Mouse (Mus musculus): ENCODE data around the gene Atp8b5. TPM values are rescaled to one million over a fixed set of nuclear protein-coding genes. Genes with fewer than 3 reads are reported as not detected.

Gene Atp8b5
- 0.06 TPM in 1 of 2 replicates, not detected in the other for polyA plus RNA-seq (2012)

DNA sequence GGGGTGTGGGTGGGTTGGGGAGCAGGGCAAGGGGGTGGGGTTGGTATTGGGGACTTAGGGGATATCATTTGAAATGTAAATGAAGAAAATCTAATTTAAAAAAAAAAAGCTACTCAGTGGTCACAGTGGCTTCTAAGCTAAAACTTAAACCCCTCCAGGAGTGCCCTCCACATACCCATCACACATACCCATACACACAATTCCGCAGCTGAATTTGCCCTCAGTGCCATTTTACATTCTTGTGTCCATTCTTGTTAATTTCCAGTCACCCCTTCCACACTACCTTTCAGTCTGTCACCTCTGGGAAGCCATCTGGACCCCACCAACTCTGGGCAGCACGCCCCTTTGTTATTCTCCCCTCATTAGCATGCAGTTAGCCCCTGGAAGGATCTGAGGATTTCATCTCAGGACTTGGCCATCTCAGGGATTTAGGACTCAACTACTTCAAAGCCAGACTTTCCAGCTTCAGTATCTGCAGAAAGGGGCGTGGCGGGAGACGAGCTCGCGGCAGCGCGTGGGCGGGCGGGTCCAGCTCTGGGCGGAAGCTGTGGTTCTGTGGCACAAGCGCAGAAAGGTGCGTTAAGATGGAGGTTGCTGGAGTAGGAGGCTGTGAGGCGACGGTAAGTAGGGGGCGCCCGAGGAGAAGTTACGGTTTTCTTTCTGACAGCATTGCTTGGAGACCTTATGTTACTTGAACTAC, at the start of gene Atp8b5:
Gene Atp8b5, plus strand, starts transcription at position 537 of the 700 bp plus-strand sequence.
- TF ChIP-seq GATA1 (IDR thresholded peaks at IDR 0.05; ENCODE audit: low read length): no peak

DNA sequence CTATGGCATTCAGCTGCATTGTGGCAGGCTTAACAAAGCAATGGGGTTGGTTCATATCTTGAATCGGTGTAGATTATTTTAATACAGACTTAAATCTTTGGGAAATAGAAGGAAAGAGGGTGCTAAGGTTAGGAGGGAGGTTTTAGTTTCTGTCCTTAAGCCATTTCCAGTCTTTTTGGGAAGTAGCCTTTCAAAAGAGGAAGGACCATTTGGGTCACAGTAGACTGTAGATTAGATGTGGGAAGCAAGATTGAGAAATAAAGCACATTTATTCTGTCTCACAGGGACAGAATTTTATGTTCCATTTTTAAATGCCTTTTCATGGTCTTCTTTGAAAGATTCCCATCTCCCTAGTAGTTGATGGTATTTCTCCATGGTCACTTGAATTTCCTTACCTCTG, 49.0 kb upstream of the Atp8b5 start:
- no peak for TF ChIP-seq GATA1 (IDR thresholded peaks at IDR 0.05; ENCODE audit: low read length)

DNA sequence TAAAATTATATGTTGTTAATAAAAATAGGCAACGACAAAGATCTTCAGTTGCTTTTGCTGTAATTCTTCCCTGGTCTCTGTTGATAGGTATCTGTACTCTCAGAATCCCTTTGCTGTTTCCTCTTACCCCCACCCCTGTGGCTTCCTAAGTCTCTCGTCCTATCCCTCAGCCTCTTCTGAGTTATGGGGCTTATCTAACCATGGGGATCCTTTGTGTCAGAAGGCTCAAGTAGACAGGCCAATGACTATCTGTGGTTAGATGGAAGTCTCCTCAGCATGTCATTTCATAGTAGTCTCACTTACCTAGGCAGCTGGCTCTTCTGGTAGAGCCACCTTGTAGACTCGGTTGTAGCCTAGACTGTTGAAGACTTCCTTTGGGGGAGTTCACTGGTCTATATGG, 35.1 kb upstream of the Atp8b5 start:
- no peak for TF ChIP-seq GATA1 (IDR thresholded peaks at IDR 0.05; ENCODE audit: low read length)

DNA sequence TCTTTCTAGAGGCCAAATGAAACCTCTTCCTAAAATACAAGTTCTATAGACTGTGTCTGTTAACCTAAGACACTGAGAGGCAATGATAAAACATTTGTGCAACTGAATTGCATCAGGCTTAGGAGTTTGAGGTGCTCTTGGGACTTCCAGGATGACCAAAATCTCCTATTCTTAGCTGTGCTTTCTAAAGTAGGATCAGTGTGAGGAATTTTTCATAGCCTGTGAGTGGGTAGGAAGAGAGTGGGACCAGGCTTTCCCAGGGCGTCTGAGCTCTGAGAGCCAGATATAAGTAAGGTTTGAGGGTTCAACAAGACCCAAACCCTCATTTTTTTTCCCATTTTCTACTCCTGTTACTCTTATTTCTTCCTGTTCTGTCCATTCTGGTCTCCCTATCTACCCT, 34.0 kb upstream of the Atp8b5 start:
- TF ChIP-seq GATA1 (IDR thresholded peaks at IDR 0.05; ENCODE audit: low read length): no peak

DNA sequence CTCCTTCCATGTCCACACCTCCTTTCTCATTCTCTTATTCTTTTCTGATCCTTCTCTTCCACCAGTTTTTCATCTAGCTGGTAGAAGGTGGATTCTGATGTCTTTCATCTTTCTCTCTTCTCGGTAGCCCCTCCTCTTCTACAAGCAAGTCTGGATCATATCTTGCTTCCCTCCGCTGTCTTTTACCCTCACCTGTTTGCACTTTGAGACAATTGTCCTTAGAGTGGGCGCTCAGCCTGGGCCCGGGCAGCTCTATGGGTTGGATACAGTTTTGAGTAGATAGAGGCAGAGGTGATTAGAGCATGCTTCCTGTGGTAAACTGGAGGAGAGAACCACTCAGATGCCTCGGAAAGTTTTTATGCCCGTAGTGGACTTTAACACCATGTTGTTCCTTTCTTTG, 33.5 kb upstream of the Atp8b5 start:
- no peak for TF ChIP-seq GATA1 (IDR thresholded peaks at IDR 0.05; ENCODE audit: low read length)

DNA sequence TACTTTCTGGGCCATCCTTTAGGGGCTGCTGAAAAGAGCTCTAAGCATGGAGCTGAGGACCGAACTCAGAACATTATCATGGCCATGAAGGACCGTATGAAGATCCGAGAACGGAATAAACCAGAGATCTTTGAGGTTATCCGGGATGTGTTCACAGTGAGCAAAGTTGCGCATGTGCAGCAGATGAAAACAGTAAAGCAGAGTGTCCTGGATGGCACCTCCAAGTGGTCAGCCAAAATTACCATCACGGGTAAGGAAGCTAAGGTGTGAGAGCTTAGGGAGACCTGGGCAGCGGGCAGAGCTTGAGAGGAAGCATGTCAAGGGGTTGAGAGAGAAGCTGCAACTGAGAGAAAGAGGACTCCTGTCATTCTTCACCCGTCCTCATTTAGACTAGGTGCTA, 30.1 kb upstream of the Atp8b5 start:
- no peak for TF ChIP-seq GATA1 (IDR thresholded peaks at IDR 0.05; ENCODE audit: low read length)

DNA sequence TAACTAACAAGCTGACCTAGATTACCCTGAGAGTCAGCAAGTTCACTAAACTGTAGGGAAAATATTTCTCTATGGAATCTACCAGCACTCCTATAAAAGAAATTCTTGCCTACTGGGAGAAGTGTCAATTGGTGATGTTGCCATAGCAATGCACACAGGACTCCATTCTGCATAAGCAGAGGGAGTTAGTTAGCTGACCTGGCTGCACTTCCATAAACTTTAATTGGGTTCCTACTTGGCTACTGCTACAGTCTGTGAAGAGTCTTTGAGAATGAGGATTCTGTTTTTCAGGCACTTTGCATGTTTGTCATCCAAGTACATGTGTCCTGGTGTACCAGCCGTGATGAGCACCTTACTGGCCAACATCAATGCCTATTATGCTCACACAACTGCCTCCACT, 26.2 kb upstream of the Atp8b5 start:
- no peak for TF ChIP-seq GATA1 (IDR thresholded peaks at IDR 0.05; ENCODE audit: low read length)

DNA sequence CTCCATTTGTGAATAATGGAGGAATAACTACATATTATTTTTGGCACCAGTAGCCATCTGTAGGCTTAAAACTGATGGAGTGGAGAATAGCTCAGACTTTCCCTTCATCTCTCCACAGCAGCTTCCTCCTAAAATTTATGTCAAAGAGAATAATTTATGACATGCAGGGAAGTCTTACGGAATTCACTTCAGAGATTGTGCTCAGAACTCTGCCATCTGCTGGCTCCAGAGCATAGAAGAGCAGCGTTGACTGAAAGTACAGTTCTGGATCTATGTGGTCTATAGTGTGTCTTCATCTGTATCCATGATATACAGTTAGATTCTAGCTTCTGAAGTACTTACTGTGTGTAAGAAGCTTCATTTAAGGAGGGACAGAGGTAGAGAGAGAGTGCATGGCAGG, 22.9 kb upstream of the Atp8b5 start:
- no peak for TF ChIP-seq GATA1 (IDR thresholded peaks at IDR 0.05; ENCODE audit: low read length)

DNA sequence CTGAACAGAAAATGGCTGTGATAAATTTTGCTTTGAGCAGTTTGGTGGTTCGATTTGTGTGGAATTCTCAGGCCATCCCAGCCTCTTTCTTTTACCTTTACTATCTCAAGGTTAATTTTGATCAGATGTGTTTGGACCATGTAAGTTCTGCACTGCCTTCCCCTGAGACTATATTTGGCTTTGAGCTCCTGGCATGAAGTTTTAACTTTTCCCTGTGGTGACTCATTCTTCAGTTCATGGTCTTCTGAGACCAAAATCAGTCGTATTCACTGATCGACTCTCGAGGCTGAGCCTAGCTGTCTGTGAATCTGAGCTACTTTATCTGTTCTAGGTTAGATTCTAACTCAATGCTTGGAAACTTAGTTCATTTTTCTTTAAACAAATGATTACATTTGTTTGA, 21.2 kb upstream of the Atp8b5 start:
- TF ChIP-seq GATA1 (IDR thresholded peaks at IDR 0.05; ENCODE audit: low read length): no peak

DNA sequence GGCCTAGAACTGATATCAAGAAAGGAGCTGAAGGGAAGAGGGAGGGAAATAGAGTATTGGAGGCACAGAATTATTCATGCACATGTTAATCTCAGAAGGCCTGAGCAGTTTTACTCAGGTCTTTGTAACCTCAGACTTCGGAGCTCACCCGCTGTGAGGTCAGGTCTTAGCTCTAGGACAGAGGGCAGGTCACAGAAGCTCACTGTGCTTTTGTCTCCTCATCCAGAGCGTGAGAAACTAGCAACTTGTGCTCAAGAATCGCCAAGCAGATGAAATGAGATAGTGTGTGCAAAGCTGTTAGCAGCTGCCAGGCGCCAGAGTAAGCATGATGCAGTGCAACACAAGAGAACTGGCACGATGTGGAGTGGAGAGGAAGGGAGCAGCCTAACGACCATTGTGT, 18.9 kb upstream of the Atp8b5 start:
- no peak for TF ChIP-seq GATA1 (IDR thresholded peaks at IDR 0.05; ENCODE audit: low read length)

DNA sequence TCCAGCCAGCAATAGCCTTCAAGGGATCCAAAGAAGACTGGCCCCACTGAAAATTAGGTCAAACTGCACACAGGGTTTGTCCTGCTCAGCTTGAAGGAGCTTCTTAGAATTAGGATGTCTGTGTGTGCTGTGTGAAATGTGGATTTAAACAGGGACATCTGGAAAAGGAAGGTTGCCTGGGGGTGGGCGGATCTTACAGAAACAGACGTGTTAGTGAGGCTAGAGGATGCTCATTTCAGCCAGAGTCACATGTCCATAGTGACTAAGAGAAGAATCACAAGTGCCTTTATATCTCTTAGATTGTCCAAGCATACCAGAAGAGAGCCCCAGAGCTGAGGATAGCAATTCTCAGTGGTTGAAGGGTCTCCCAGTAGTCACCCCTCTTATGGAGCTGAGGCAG, 18.1 kb upstream of the Atp8b5 start:
- no peak for TF ChIP-seq GATA1 (IDR thresholded peaks at IDR 0.05; ENCODE audit: low read length)

DNA sequence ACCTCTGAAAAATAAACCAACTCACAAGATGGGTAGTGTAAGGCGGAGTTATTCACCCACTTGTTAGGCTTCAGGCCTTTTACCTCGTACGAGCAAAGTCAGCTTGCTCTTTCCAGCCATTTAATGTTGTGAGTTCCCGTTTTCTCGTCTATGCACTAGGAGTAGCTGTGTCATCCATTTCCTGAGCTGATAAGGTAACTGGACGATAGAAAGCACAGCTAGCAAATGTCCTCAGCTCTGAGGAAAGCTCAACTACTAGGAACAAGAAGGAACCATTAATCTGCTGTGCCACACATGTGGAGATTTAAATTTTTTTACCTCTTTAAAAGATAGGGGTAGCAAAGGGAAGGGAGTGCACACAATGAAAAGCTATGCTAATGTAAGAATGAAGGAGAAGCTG, 15.7 kb upstream of the Atp8b5 start:
- no peak for TF ChIP-seq GATA1 (IDR thresholded peaks at IDR 0.05; ENCODE audit: low read length)

DNA sequence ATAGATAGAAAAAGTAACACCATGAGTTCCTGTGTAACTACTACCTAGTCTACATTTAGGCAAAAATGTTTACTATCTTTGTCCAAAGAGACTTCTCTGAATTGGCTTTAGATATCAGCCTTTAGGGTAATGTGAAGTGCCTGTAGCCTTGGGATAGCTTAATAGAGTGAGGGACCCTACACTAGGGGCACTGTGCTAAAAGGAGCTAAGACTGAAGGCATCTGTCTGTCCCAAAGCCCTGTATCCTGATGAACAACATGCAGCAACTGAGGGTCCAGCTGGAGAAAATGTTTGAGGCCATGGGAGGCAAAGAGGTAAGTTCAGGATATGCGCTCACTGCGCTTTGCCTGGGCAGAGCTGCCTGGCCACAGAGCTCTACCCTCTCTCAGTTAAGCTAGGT, 9.9 kb upstream of the Atp8b5 start:
- TF ChIP-seq GATA1 (IDR thresholded peaks at IDR 0.05; ENCODE audit: low read length): no peak

DNA sequence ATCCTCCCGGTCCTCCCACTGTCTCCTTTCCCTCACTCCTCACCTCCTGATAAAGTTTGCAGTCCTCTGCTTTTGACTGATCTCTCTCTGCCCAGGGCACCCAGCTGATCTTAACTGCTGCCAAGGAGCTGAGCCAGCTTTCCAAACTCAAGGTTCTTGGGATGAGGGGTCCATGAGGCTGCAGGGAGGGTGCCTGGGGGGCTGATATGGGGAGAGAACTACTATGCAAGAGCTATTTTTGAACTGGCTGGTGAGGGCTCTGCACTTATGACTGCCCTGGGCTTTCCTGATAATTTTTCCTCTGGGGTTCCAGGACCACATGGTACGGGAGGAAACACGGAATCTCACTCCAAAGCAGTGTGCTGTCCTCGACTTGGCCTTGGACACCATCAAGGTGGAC, 8.4 kb upstream of the Atp8b5 start:
- no peak for TF ChIP-seq GATA1 (IDR thresholded peaks at IDR 0.05; ENCODE audit: low read length)

DNA sequence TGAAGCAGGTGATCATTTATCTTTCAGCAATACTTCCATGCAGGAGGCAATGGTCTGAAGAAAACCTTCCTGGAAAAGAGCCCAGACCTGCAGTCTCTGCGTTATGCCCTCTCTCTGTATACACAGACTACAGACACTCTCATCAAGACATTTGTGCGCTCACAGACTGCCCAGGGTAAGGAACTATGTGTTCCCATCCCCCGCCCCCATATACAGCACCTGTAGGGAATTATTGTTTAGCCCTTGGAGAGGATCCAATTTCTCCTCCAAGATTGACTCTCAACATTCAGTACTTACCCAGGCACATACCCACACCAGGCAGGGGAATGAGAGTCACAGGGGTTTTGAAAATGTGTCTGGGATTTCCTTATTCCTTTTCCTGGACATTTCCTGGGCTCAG, 7.5 kb upstream of the Atp8b5 start:
- no peak for TF ChIP-seq GATA1 (IDR thresholded peaks at IDR 0.05; ENCODE audit: low read length)

DNA sequence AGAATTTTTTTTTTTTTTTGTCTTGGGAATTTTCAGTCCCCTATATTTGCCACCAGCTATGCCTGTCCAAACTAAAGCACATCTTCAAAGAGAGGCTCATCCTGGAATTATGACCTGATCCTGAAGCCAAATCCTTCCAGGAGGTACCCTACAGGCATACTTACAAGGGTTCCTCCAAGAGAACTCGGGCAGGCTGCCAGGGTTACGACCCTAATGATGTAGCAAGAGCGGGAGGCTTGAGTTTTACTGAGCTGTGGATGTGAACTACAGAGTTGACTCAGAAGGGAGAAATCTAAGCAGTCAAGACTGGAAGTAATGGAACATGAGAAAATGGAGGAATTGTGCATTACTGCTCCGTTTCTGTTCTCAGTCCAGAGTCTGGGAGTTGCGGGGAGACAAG, 6.9 kb upstream of the Atp8b5 start:
- TF ChIP-seq GATA1 (IDR thresholded peaks at IDR 0.05; ENCODE audit: low read length): no peak

DNA sequence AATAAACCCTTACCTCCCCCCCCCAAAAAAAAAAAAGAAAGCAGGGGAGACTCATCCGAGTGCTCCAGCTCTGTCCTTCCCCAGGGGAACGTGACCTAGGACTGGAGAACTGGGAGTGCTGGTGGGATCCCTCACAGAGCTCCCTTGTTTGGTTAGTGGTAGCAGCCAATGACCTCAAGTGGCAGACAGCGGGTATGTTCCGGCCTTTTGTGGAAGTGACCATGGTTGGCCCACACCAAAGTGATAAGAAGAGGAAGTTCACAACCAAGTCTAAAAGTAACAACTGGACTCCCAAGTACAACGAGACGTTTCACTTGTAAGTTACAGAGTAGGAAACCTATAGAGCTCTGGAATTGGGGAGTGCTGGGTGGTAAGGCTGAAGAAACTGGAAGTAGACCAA, 4.1 kb upstream of the Atp8b5 start:
- no peak for TF ChIP-seq GATA1 (IDR thresholded peaks at IDR 0.05; ENCODE audit: low read length)

DNA sequence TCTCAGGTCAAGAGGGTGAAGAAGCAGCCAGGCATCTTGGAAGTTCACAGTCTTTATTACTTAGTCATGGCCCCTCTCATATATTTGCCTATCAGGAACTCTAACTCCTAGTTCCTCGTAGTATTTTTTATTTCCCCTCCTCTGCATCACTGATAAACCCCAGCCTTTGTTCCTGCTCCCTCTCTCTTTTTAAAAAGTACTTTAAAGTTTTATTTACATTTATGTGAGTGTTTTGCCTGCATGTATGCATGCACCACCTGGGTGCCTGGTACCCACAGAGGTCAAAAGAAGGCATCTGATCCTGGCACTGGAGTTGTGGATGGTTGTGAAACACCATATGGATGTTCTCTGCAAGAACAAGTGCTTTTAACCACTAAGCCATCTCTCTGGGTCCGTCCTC, 813 bp upstream of the Atp8b5 start:
- no peak for TF ChIP-seq GATA1 (IDR thresholded peaks at IDR 0.05; ENCODE audit: low read length)
